Mouse (Mus musculus) common myeloid progenitor, adult 5-6 weeks (primary cell): Measurements from ENCODE around the gene Gm9972. TPM values are rescaled to one million over a fixed set of nuclear protein-coding genes. Genes with fewer than 3 reads are reported as not detected.

Experiments used
- ATAC-seq: replicated peaks from 2 replicates; pipeline ENCODE4 v1.8.0; 2016; ENCODE audit warnings: low read depth, mild to moderate bottlenecking, moderate TSS enrichment, inconsistent platforms; ENCODE audit not compliant: poor library complexity, severe bottlenecking
- total RNA-seq: library from RNA; stranded (forward); fragments of 200-1000, 187-1606 nt; gene quantifications from 2 replicates; pipeline ENCODE4 v1.2.3, GENCODE M21; 2017

The Gm9972 gene
- total RNA-seq, result not detected in 2 replicates

DNA sequence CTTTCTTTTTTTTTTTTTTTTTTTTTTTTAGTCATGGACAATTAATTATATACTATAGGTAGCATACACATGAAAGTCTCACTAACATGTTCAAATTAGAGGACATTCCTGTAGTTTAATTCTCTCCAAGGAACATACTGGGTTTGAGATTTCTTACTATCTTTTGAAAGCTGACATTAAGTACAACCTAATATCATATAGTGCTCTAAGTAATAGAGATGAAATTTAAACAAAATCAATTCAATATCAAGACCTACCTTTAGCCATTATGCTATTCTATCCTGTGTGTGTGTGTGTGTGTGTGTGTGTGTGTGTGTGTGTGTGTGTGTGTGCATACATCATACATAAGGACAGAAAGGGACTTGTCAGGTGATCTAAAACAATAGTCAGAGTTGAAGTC, at the start of gene Gm9972:
TSS of gene Gm9972 (plus strand) at position 301 of the 400 bp plus-strand sequence.
- no peak for ATAC-seq

GRCm38 (mm10) chr11:42999188-42999587, 36.4 kb upstream of the Gm9972 start:
- no peak for ATAC-seq

GRCm38 (mm10) chr11:43011941-43012340, 23.6 kb upstream of the Gm9972 start:
- no peak for ATAC-seq

DNA sequence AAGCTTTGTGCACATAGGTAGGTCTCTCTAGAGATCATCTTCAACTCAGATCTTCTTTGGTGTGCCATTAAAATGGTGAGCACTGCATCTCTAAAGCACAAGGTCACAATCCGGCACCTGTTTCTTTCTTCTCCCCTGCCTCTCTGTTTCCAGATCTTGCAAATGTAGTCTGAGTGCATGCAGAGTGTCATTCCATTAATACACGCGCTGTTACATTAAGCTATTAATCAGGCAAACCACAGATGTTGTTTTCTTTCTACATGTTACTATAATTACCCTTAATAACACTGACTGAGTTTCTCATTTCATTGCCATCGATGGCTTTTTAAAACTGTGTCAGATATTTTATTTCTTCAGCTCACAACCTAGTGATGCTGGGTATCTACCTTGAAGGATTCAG, 22.6 kb upstream of the Gm9972 start:
- ATAC-seq, result no peak

DNA sequence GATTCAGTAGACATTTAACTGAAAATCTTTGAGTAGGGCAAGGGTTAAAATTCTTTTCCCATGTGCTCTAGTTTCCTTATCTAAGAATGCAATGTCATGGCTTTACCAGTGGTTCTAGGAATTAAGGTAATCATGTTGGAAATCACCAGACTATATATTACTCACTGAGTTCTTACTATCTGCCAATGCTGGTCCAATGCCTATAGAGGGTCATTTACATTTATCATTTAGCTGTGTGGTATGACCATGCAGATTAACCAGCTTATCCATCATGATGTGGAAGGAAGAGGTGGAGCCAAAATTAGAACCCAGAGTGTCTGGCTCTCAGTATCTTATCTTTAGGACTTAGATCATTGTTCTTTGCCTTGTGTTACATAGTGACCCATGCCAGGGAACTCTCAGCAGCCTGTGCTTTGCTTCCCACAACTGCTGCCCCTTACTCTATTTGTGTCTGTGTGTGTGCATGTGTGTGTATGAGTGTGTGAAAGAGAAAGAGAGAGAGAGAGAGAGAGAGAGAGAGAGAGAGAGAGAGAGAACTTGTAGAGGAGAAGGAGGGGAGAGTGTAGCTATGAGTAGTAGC, 12.3 kb upstream of the Gm9972 start:
- ATAC-seq, result no peak

DNA sequence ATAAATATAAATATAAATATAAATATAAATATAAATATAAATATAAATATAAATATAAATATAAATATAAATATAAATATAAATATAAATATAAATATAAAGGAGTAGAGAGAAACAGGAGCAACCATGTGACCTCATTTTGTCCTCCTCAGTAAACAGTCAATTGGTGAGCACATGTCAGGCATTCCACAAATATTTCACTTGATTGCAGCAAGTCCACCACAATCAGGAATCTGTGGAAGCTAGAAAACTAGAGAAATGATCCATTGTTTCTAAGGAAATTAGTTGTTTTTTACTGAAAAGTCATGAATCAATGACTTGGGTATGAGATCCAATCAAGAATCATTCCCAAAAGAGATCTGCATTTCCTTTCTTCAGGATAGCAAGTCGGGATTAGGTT, 5.7 kb upstream of the Gm9972 start:
- no peak for ATAC-seq

DNA sequence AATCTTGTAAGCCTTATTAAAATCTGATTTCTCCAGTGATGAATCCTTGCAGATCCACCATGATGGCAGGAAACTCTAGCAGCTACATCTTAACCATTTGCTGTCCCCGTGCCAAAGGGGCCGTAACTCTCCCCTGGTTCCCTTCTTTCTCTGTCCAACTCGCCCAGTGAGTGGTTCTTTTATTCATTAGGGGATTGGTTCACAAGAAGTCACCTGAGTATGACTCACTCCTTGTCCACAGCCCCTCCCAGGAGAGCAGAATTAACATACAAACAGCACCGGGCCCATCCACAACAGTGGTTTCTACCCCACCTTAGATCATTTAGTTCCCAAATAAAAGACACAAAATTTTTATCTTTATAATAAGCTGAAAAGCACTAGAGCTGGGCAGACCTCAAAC, 3.4 kb upstream of the Gm9972 start:
- no peak for ATAC-seq

DNA sequence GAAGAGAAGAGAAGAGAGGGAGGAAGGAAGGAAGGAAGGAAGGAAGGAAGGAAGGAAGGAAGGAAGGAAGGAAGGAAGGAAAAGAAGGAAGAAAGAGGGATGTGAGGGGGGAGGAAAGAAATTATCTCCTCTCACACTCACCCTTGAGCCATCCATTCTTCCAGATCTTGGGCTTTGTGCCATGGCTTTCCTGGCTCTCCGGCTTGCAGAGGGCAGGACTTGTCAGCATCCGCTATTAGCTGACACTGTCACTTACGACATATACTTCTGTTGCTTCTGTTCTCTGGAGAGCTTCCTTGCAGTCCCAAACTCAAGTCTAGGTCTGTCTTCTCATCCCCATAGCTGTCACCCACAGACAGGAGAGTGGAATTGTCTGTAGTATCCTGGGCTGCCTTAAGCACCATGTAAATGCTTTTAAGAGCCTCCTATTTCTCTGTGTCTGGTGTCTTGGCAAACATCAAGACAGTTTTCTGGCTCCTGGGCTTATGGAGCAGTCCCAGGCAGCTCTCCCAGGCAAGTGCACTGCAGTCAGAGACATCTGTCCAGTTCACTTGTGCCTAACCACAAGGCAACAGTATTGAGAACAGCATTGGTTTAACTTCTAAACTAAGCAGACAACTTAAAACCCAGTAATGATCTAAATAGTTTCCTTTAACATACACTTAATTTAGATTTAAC, 10.5 kb downstream of the Gm9972 start:
- no peak for ATAC-seq

DNA sequence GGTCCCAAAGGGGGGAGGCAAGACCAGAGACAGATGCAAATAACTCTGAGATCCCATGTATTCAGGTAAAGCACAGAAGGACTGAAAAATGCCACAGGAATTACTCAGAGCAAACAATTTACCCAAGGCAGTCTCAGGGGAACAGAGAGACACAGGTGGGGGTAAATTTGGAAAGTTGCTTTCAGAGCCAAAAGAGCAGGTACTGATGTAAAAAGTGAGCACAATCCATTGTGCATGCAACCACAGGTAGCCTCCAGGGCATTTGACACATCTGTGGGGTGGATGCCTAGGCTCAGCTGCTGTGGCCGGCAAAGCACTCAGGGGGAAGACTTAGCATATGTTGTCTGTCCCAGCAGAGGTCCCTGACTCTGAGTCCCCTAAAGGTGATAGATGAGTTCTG, 13.8 kb downstream of the Gm9972 start:
- ATAC-seq, result no peak

DNA sequence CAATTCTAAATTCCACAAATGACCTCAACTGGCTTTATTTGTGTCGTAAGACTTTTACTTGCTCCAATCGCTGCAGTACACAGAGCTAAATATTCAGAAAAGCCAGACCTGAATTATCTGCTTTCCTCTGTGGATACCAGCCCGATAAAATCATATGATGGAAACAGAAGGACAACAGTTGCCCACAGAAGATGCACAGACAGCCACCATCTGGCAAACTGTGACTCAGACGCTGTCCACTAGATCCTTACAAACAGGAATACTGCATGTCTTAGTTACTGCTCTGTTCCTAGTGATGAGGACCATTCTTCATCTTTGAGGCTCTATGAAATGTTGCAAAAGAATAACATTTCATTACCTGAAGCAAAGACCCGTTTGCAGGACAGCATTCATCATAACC, 19.4 kb downstream of the Gm9972 start:
- ATAC-seq, result no peak

- no peak for ATAC-seq
Observed at GRCm38 (mm10) chr11:43059437-43059970, 24.0 kb downstream of the Gm9972 start.

- no peak for ATAC-seq
Observed at GRCm38 (mm10) chr11:43062286-43062685, 26.7 kb downstream of the Gm9972 start.

- no peak for ATAC-seq
Observed at GRCm38 (mm10) chr11:43086309-43087050, 50.9 kb downstream of the Gm9972 start.

Other genes starting within 250 kb of the Gm9972 start
- not detected in 2 replicates for gene Atp10b, start 114.1 kb downstream of the Gm9972 start, total RNA-seq